Mouse (Mus musculus) forelimb bud, embryonic 11.5 days (tissue): ENCODE measurements around the gene Tent4b.

Experiments used
- DNase-seq: peaks from one replicate; pipeline ENCODE4 v3.0.0-alpha.2; 2012; ENCODE audit warnings: low read depth, low spot score

Gene Tent4b

DNA sequence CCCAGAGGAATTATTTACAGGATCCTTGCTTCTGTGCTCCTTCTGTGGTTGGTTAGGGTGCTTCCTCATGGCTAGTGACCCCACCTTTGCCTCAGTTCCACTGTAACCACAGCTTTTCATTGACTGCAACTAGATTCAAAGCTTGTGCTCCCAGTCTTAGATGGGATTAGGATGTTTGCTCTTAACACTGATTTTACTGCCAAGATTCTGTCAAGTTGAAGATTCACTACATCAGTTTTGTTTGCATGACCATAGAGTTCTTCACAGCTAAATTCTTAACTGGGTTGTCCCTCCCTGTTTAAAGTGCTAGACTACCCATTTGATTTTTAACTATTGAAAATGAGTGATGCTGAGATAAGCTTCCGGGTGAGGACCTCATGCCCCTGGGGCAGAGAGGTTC, 29.3 kb downstream of the Tent4b start:
- DNase-seq = no peak

DNA sequence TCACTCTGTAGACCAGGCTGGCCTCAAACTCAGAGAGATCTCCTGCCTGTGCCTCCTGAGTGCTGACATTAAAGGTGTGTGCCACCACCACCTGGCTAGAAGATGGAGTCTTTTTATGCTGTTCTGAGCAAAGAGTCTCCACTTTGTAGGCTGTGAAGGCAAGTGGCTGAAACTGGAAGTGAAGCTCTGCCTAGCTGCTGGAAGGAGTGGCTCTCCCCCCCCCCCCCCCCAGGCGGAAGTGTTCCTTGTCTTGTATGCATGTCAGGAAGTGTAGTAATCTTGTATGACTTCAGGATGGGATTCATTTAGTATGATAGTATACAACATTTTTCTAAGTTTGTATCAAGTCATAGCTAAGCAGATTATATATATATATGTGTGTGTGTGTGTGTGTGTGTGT, 29.8 kb downstream of the Tent4b start:
- no peak for DNase-seq

DNA sequence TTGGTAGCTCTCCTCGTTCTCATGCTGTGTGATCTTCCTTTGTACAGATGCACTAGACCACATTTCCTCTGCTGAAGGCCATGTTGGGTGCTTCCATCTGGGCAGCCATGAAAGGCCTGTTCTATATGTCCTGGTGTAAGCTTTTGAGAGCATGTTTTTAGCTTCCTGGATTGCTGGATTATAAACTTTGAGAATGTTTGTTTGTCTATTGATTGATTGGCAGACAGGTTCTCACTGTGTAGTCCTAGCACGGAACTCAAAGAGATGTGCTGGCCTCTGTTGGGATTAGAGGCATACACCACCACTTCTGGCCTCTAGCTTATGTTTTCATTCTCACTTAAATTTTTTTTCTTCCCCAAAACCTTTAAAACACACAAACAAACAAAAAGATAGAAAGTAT, 37.7 kb downstream of the Tent4b start:
- no peak for DNase-seq

DNA sequence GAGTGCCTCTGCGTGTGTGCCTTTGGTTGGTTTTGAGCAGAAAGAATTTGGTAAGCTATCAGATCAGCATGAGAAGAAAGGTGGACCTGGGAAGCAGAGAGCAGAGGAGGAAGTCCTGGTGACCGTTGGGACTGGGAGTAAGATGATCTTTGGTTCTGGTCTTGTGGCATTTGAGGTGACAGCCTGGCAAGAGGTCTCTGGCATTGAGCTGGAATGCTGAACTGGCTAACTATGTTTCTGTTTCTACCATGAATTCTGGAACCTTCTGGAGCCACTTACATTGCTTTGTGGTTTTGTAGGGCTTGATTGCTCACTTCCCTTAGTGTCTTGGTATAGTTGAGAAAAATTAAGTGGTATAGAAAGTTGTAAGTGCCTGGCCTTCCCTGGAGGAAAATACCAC, 38.6 kb downstream of the Tent4b start:
- DNase-seq = no peak

DNA sequence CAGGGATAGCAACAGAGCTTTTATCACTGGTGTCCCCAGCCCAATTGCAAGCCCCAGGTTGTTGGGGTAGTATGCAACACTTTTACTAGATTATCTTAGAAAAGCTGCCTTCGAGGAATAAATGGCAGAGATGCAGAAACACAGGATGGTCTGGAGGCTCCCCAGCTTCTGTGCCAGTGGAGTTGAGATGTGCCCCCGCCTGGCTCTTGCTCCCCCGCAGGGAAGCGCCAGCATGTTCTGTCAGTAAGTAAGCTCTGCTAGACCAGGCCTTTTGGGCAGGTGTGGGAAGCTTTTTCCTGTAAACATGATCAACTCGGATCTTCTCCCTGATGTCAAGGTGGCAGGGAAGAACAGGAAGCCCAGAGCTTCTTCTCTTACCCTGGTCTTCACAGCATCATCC, 40.3 kb downstream of the Tent4b start:
- no peak for DNase-seq

DNA sequence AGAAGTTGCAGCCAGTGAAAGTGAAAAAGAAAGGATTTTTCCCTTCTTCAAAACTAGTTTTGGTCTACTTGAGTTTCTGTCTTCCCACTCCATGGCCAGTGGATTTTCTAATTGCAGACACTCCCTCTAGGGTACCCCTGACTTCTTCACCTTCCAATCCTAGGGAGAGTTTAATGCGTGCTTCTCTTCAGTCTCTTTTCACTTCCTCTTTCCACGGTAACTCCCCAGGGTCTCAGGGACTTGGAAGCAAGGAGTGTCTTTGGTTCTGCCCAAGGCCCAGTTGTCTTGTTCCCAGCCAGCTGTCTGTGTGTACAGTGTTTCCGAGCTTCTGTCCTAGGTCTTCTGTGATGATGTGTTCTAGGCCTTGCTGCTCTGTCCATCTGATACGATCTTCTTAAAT, 42.9 kb downstream of the Tent4b start:
- no peak for DNase-seq

DNA sequence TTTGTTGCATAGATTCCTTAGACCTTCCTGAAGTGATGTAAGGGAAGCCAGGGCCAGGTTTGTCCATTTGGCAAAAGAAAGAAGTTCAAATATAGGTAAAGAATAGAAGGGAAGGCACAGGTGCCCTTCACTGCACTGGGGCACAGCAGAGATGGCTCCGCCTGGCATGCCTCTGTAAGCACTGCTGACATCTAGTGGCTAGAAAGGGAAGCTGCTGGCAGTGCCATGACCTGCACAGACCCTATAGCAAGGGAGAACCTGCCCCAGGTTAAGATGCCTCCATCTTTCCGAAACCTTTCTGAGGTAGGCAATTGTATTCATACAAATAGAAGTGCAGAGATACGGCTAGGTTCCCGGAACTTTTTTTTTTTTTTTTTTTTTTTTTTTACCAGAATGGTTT, 45.3 kb downstream of the Tent4b start:
- no peak for DNase-seq

DNA sequence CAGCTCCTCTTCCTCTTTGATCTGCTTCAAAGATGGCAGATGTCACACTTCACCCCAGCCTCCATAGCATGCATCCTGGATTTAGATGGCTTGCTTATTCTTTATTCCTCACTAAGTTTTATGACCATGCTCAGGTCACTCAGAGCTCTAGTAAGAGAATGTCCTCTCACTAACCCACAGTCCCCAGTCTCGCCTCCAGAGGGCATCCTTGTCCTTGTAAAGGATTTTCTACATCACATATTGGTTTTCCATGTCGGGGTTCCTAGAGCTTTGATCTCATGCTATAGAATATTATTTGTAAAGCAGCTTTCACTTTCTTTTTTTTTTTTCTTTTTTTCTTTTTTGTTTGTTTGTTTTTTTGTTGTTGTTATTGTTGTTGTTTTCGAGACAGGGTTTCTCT, 53.8 kb downstream of the Tent4b start:
- peak; percentile 52 for DNase-seq

DNA sequence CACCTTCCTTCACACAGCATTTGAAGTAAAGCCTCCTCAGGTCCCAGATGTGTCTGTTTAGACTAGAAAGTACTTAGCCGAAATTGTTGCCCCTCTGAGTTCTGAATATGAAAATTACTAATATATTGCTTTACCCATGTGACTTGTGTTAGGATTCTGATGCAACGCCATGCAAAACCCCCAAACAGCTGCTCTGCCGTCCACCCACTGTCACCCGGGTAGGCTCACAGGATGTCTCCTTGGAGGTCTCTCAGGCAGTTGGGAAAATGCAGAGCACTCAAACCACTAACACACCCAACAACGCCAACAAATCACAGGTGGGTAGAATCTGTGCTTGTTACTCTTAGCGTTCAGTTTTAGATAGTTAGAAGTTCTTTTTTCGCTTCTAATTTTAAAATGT, 55.9 kb downstream of the Tent4b start:
- DNase-seq = no peak

DNA sequence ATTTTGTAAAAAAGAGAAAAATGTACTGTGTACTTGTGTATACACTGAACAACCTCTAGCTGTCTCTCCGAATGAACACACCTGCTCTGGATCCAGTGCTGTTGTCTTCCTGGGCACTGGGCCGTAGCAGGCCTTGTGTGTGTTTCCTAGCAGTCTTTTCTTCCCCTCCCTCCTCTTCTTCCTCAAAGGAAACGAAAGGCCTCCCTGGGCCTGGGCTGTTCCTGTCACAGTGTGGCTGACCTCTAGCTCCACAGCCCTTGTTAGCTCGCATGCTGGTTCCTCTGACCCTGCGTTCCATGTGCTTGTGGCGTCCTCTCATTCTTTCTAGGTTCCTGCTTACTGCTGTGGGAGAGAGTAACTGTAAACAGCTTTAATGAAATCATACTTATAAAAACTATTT, 59.0 kb downstream of the Tent4b start:
- no peak for DNase-seq

DNA sequence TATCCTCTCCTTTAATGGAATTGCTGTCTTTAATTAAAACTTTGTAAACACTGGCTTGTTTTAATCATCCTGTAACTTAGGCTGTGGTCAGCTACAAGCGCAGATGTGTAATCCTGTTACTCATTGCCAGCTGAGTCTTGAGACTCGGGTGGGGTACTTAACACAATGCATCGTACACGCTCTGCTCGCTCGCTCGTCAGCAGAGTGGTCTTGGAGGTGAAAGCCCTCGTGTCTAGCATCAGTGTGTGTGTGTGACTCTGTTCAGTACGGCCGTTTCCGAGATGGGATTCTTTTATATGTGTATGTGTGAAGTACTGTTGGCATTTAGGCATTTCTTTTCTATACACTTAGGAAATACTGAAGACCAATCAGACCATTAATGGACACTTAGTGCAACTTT, 59.5 kb downstream of the Tent4b start:
- DNase-seq = no peak

DNA sequence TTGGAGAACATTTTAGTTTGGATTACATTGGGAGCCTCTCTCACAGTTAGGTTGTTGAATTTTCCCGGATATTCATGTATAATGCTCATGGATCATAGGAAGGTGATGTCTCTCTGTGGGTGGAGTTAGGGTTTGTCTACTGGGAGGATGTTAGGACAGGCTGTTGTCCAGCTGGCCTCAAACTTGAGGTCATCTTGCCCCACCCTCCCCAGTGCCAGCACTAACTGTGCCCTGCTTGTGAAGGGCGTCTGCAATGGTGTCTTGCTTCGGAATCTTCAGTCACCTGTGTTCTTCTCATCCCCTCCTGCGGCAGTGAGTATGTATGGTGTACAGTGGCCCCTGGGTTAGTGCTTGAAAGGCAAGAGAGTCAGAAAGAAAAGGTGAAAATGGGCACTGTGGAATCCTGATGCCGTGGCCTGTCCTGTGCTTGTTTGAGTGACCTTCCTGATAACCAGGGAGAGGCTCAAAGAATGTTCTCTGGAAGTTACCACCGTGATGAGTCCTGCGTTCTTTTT, 61.5 kb downstream of the Tent4b start:
- DNase-seq = no peak

DNA sequence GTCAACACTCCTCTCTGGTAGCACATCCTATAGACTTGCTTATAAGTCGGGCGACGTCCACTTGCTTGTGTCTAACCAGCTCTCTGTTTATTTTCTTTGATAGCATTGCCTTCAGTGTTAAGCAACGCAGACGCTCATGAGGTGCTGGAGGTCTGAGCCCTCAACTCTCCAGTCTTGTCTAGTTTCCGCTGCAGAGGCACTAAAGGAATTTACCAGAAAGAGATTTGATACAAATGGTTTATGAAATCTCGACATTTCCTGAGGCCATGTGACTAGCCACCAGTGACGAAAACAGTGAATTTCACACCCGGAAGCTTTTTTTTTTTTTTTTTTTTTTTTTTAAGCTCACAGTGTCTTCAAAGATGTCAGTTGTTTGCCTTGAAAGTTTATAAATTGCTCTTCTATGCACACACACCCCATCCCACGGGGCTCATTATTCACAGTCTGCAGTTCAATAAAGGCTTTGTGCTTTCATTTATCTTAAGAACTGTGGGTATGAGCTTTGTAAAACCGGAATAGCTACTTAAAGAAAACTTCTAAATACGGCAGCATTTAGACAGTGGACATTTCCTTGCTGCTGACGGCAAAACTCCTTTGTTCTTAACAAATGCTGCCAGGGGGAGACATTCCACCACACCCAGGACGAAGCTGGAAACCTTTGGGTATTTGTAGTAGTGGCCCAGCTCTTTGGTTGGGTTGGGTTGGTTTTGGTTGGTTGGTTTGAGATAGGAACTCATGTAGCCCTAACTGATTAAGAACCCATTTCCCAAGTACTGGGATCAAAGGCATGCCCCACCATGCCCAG, 64.0 kb downstream of the Tent4b start:
- DNase-seq = no peak

DNA sequence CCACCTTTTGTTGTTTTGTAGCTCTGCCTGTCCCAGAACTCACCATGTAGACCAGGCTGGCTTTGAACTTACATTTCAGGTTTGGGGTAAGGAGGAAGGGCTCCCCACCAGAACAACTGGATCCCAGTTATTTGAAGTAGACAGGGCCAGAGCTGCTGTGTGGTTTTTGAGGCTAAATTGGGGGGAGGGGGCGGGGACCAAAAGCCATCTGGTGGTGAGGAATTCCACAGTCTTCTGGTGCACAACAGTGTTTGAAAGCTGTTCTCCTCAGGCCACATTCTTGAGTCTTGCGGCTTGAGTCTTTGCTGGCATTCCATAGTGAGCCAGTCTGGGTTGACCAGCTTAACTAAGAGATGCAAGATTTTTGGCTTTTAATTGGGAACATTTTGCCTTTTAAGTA, 66.5 kb downstream of the Tent4b start:
- DNase-seq = peak; percentile 81

DNA sequence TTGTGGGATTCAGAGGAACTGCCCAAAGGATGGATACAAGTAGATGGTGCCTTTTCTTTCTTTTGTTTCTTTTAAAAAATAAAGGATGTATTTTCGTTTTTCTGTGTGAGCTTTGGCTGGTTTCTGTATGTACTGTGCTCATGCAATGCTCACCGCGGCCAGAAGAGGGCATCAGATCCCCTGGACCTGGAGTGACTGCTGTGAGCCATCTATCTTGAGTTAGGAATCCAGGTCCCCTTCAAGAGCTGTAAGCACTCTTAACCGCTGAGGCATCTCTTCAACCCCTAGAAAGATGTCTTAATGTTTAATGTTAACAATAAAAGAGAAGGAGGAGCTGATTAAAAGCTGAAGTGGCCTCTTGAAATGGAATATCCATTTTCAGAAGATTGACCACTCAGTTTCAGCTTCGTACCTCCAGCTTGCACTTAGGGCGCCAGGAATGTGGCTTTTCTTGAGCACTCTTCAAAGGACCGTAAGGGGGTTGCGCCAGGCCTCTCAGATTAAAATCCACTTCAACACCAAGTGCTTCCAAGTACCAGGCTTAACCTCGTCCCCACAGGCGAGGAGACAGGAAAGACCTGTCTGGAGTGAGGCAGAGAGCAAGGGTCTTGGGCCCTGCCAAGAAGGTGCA, 67.3 kb downstream of the Tent4b start:
- DNase-seq = peak; percentile 81

DNA sequence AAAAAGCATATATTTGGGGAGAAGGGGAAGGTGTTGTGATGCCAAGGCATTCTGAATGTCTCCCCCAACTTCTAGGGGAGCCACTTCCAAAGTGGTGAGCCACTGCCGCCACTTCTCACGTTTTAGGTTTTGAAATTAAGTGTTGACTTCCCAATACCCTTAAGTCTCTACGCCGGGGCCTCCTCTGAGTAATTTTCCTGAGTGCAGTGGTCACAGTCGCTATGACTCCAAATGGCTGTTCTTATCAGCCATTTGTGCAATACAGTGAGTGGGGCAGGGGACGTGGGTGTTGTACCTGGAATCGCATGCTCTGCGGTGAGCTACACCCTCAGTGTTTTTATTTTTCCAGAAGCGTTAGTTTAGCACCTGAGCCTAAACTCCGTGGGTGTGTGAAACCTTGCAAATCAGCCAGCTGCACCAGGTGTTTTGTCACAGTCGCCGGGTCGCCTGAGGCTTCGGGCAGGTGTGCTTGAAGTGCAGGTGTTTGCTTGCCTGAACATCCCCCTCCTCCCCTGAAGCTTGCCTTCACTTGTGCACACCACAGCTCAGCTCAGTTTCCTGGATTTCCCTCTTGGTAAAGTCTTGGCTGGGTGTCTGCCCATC, 67.9 kb downstream of the Tent4b start:
- DNase-seq = no peak

DNA sequence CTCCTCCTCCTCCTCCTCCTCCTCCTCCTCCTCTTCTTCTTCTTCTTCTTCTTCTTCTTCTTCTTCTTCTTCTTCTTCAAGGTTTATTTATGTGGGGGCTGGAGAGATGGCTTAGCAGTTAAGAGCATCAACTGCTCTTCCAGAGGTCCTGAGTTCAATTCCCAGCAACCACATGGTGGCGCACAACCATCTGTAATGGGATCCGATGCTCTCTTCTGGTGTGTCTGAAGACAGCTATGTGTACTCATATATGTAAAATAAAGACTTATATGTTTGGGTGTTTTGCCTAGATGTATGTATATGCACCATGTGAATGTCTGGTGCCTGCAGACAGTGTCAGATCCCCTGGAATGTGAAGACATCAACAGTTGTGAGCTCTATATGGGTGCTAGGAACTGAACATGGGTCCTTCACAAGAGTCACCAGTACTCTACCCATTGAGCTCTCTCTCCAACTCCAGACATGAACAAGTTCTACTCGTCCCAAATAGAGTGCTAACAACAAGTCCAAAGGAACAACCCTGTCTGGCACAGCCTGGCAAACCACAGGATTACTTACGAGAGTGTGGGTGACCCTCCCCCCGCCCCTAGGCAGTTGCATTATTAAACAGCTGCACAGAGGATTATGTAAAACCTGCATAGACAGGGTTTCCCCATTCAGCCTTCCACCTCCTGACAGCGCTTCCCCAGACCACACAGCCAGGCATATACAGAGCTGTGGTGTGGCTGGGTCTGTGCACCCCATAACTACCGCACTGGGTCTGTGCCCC, 70.3 kb downstream of the Tent4b start:
- no peak for DNase-seq

DNA sequence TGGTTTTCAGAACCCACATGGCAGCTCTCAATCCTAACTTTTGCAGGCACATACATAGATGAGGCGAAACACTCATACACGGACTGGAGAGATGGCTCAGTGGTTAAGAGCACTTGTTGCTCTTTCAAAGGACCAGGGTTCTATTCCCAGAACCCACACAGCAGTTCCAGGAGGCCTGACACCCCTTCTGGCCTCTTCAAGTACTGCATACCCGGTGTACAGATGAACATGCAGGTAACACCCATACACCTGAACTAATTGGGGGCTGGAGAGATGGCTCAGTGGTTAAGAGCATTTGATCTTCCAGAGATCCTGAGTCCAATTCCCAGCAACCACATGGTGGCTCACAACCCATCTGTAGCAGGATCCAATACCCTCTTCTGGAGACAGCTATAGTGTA, 71.1 kb downstream of the Tent4b start:
- no peak for DNase-seq

DNA sequence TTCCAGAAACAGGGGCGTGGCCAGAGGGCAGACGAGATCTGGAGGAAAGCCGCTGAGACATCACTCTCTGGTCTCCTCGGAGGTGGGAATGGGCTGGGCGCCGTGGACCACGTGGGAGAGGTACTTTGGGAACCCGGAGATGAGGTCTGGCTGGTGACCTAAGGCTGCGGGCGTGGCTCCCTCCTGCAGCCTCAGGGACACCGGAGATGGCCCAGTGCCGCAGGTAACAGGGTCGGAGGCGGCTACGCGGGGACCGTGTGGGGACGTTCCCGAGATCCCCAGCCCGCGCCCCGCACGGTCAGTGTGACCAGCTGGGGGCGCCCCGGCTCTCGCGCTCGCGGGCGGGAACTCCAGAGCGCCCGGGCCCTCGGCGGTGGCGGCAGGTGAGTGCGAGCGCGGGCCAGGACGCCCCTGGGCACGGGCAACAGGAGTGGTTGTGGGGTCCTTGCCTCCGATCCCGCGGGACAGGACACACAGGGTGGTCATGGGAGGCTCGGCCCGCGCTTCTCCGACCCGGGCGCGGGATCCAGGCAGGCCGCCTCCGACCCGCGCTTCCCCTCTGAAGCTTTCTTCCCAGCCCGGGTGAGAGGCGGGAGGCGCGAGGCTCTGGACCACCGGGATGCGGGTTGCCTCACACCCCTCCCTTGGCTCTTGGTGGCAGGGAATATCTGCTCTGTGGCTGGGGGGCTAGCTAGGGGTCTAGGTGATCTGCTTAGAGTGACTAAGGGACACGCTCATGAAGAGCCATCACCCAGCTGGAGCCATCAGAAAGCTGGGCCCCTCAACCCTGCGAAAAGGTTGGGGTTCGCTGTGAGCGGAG, 73.4 kb downstream of the Tent4b start, which contains the start of gene Adcy7:
Gene Adcy7 (plus strand): TSS at position 173 of the 820 bp plus-strand sequence.
- DNase-seq = no peak

DNA sequence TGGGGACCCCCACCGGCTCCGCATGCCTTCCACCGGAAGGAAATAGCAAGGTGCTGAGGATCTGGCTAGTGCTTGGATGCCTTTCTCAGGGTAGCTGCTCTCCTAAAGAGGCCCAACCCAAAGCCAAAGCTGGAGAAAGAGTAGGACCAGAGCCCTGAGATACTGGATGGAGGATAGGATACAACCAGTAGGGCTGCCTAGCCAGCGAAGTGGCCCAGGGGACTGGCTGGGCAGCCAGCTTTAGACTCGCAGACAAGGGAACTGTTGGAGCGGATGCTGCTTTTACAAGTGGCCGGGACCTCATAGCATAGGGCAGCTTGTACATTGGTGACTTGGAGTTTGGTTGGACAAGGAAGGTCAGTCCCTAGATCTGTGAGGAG, 74.0 kb downstream of the Tent4b start:
- no peak for DNase-seq

DNA sequence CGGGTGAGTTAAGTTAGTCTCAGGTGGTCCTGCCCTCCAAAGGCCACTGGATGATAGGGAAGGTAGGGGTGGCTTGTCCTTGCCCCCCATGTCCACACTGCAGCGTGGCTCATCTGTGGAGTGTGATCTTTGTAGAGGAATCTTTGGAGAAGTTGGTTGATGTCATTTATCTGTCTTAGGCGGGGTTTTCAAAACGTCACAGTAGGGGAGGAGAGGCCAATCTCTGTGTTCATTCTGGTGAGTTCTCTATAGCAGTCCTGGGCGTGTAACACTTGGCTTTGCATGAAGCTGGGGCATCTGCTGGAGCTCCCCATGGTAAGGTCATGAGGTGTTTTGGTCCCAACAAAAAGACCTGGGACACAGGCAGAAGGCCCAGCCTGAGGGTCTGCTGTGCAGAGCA, 75.1 kb downstream of the Tent4b start:
- DNase-seq = no peak
